Mouse (Mus musculus) liver, embryonic 16.5 days (tissue): ENCODE measurements at regions not wholly inside any gene's neighbourhood (a gene's known extent, or its start where the extent isn't known, plus 50 kb on each side); places are given as distances from the start of the nearest gene placed in this dataset.

Experiments used
- ATAC-seq: fragments of 200-750 bp; cut with Nextera tagmentation; 2 replicates; pipeline ENCODE4 v1.8.0; 2017; ENCODE audit warnings: low read depth, mild to moderate bottlenecking, moderate number of reproducible peaks, moderate library complexity
- H3K27ac ChIP-seq: fragments of 300-500 bp; sonication (generic); 2 replicates; pipeline ENCODE4 v1.5.1; 2014; ENCODE audit warnings: mild to moderate bottlenecking, low read length
- H3K27me3 ChIP-seq: fragments of 300-500 bp; sonication (generic); 2 replicates; pipeline ENCODE4 v1.6.1; 2014; ENCODE audit warnings: low read depth, low read length, mixed read lengths; ENCODE audit not compliant: control insufficient read depth, insufficient read depth
- H3K36me3 ChIP-seq: fragments of 300-500 bp; sonication (generic); 2 replicates; pipeline ENCODE4 v1.6.1; 2014; ENCODE audit warnings: mild to moderate bottlenecking; ENCODE audit not compliant: control insufficient read depth, insufficient read depth
- H3K4me1 ChIP-seq: fragments of 300-500 bp; sonication (generic); 2 replicates; pipeline ENCODE4 v1.6.1; 2014; ENCODE audit warnings: low read depth, low read length, mixed read lengths; ENCODE audit not compliant: control insufficient read depth
- H3K4me2 ChIP-seq: fragments of 300-500 bp; sonication (generic); 2 replicates; pipeline ENCODE4 v1.6.1; 2014; ENCODE audit warnings: low read depth, low read length, mixed read lengths
- H3K4me3 ChIP-seq: fragments of 300-500 bp; sonication (generic); 2 replicates; pipeline ENCODE4 v1.5.1; 2014; ENCODE audit warnings: low read depth, mild to moderate bottlenecking, low read length
- H3K9ac ChIP-seq: fragments of 300-500 bp; sonication (generic); 2 replicates; pipeline ENCODE4 v1.6.1; 2014; ENCODE audit warnings: low read depth, low read length
- H3K9me3 ChIP-seq: fragments of 300-500 bp; sonication (generic); replicated peaks from 2 replicates; pipeline ENCODE4 v1.6.1; 2016; ENCODE audit warnings: low read length; ENCODE audit not compliant: control insufficient read depth
- WGBS: fragments of 180-500 bp; shearing (Covaris S2); extraction: QIAGEN DNeasy Blood & Tissue Kit; methylation state at CpG from one replicate; pipeline ENCODE4 v1.1.7; 2014; ENCODE audit not compliant: insufficient replicate concordance; 5-methylcytosine and 5-hydroxymethylcytosine counted together

- Histone ChIP-seq H3K27me3 (no peaks in the 10 kb centered on the region), H3K9ac (no peak overlapping the region), H3K9me3 (no peaks in the 10 kb centered on the region), H3K4me3 (no peak overlapping the region), H3K4me2 (0 out of 2 replicates have a peak overlapping the region, but pooled peaks have one; percentile 6), H3K36me3 (no peaks in the 10 kb centered on the region), H3K27ac (no peak overlapping the region), H3K4me1 (no peaks in the 10 kb centered on the region)
- 27% methylated on average over 10 of the region's 10 CpGs for WGBS
- ATAC-seq = no peak
Measured at GRCm38 (mm10) chr3:121885265-121886178, 66.8 kb upstream of the Arhgap29 start.

- H3K4me2 ChIP-seq = 0 out of 2 replicates have a peak overlapping the region, but pooled peaks have one; percentile 6
- no peak overlapping the region for H3K27ac ChIP-seq
- H3K9me3 ChIP-seq = no peaks in the 10 kb centered on the region
- no peak overlapping the region for H3K4me3 ChIP-seq
- no peak for ATAC-seq
- H3K4me1 ChIP-seq = no peaks in the 10 kb centered on the region; the same call in 1 of the 2 replicates
- no peak overlapping the region for H3K9ac ChIP-seq
- WGBS = 15% methylated on average over 18 of the region's 18 CpGs
- no peaks in the 10 kb centered on the region for H3K27me3 ChIP-seq
- H3K36me3 ChIP-seq = no peaks in the 10 kb centered on the region
Measured at GRCm38 (mm10) chr3:121884328-121885248, 67.8 kb upstream of the Arhgap29 start.

GRCm38 (mm10) chr3:121880355-121880754 lies 65.3 kb upstream of the Abcd3 start:
- WGBS = 68% methylated on average over 8 of the region's 8 CpGs
- H3K4me1 ChIP-seq = no peaks in the 10 kb centered on the region; the same call in 1 of the 2 replicates
- peak; percentile 88 for ATAC-seq
- no peaks in the 10 kb centered on the region for H3K27me3 ChIP-seq
- no peak overlapping the region for H3K4me2 ChIP-seq
- no peak overlapping the region for H3K4me3 ChIP-seq
- H3K9me3 ChIP-seq = no peaks in the 10 kb centered on the region
- H3K36me3 ChIP-seq = no peaks in the 10 kb centered on the region
- no peak overlapping the region for H3K9ac ChIP-seq
- peak overlapping the region; percentile 13; the same call in 1 of the 2 replicates for H3K27ac ChIP-seq

- WGBS = 68% methylated on average over 4 of the region's 4 CpGs
- H3K9me3 ChIP-seq = no peaks in the 10 kb centered on the region
- H3K27me3 ChIP-seq = no peaks in the 10 kb centered on the region
- H3K4me1 ChIP-seq = no peaks in the 10 kb centered on the region; the same call in 1 of the 2 replicates
- no peak overlapping the region for H3K4me3 ChIP-seq
- ATAC-seq = peak; percentile 32; the same call in 1 of the 2 replicates
- no peak overlapping the region for H3K4me2 ChIP-seq
- H3K36me3 ChIP-seq = no peaks in the 10 kb centered on the region
- H3K27ac ChIP-seq = peak overlapping the region; percentile 17; the same call in 1 of the 2 replicates
- H3K9ac ChIP-seq = no peak overlapping the region
Measured at GRCm38 (mm10) chr3:121875072-121875471, 60.0 kb upstream of the Abcd3 start.

GRCm38 (mm10) chr3:121874576-121874975 lies 59.5 kb upstream of the Abcd3 start:
- Histone ChIP-seq H3K27me3 (no peaks in the 10 kb centered on the region), H3K4me2 (no peak overlapping the region), H3K4me1 (no peaks in the 10 kb centered on the region; the same call in 1 of the 2 replicates), H3K9me3 (no peaks in the 10 kb centered on the region), H3K9ac (no peak overlapping the region), H3K27ac (peak overlapping the region; percentile 27; the same call in 1 of the 2 replicates), H3K36me3 (no peaks in the 10 kb centered on the region), H3K4me3 (no peak overlapping the region)
- 54% methylated on average over 1 of the region's 1 CpGs for WGBS
- ATAC-seq = peak; percentile 67

GRCm38 (mm10) chr3:121873572-121873971 lies 58.5 kb upstream of the Abcd3 start:
- no peak for ATAC-seq
- Histone ChIP-seq H3K9me3 (no peaks in the 10 kb centered on the region), H3K36me3 (no peaks in the 10 kb centered on the region), H3K4me3 (no peak overlapping the region), H3K27ac (no peak overlapping the region), H3K4me2 (no peak overlapping the region), H3K4me1 (no peaks in the 10 kb centered on the region; the same call in 1 of the 2 replicates), H3K27me3 (no peaks in the 10 kb centered on the region), H3K9ac (no peak overlapping the region)
- WGBS = 65% methylated on average over 2 of the region's 2 CpGs

GRCm38 (mm10) chr3:121872685-121873084 lies 57.6 kb upstream of the Abcd3 start:
- no peaks in the 10 kb centered on the region for H3K9me3 ChIP-seq
- no peaks in the 10 kb centered on the region for H3K36me3 ChIP-seq
- H3K4me1 ChIP-seq = no peaks in the 10 kb centered on the region; the same call in 1 of the 2 replicates
- no peak for ATAC-seq
- no peak overlapping the region for H3K9ac ChIP-seq
- H3K4me2 ChIP-seq = no peak overlapping the region
- no peak overlapping the region for H3K27ac ChIP-seq
- H3K27me3 ChIP-seq = no peaks in the 10 kb centered on the region
- H3K4me3 ChIP-seq = no peak overlapping the region
- WGBS = 65% methylated on average over 3 of the region's 3 CpGs

GRCm38 (mm10) chr3:121871795-121872194 lies 56.7 kb upstream of the Abcd3 start:
- Histone ChIP-seq H3K9me3 (no peaks in the 10 kb centered on the region), H3K36me3 (no peaks in the 10 kb centered on the region), H3K4me3 (no peak overlapping the region), H3K27me3 (no peaks in the 10 kb centered on the region), H3K4me2 (no peak overlapping the region), H3K27ac (no peak overlapping the region), H3K4me1 (no peaks in the 10 kb centered on the region; the same call in 1 of the 2 replicates), H3K9ac (no peak overlapping the region)
- 64% methylated on average over 4 of the region's 4 CpGs for WGBS
- ATAC-seq = no peak
